Mouse (Mus musculus) midbrain, embryonic 16.5 days (tissue): ENCODE data around the gene Ahnak. TPM values are rescaled to one million over a fixed set of nuclear protein-coding genes. Genes with fewer than 3 reads are reported as not detected.

Source experiments
- ATAC-seq: fragments of 200-750 bp; cut with Nextera tagmentation; 2 replicates; pipeline ENCODE4 v1.8.0; 2017; ENCODE audit warnings: moderate TSS enrichment
- H3K27ac ChIP-seq: fragments of 300-500 bp; sonication (generic); 2 replicates; pipeline ENCODE4 v1.5.1; 2014; ENCODE audit warnings: mild to moderate bottlenecking, low read length, mixed read lengths
- H3K27me3 ChIP-seq: fragments of 300-500 bp; sonication (generic); 2 replicates; pipeline ENCODE4 v1.6.1; 2014; ENCODE audit warnings: low read depth, low read length, mixed read lengths; ENCODE audit not compliant: control insufficient read depth, insufficient read depth
- H3K36me3 ChIP-seq: fragments of 300-500 bp; sonication (generic); 2 replicates; pipeline ENCODE4 v1.6.1; 2014; ENCODE audit warnings: mild to moderate bottlenecking, low read length, moderate library complexity, mixed read lengths; ENCODE audit not compliant: control insufficient read depth, insufficient read depth
- H3K4me1 ChIP-seq: fragments of 300-500 bp; sonication (generic); 2 replicates; pipeline ENCODE4 v1.6.1; 2014; ENCODE audit warnings: mild to moderate bottlenecking, low read length, mixed read lengths; ENCODE audit not compliant: control insufficient read depth, insufficient read depth
- H3K4me2 ChIP-seq: fragments of 300-500 bp; sonication (generic); 2 replicates; pipeline ENCODE4 v1.6.1; 2014; ENCODE audit warnings: mild to moderate bottlenecking, low read length, mixed read lengths
- H3K4me3 ChIP-seq: fragments of 300-500 bp; sonication (generic); 2 replicates; pipeline ENCODE4 v1.5.1; 2014; ENCODE audit warnings: low read depth, mild to moderate bottlenecking, low read length, moderate library complexity, mixed read lengths
- H3K9ac ChIP-seq: fragments of 300-500 bp; sonication (generic); 2 replicates; pipeline ENCODE4 v1.6.1; 2014; ENCODE audit warnings: low read depth, low read length, mixed read lengths
- H3K9me3 ChIP-seq: fragments of 300-500 bp; sonication (generic); replicated peaks from 2 replicates; pipeline ENCODE4 v1.6.1; 2014; ENCODE audit warnings: mild to moderate bottlenecking, low read length, mixed read lengths; ENCODE audit not compliant: control insufficient read depth, poor library complexity, severe bottlenecking
- WGBS: fragments of 180-500 bp; shearing (Covaris S2); extraction: QIAGEN DNeasy Blood & Tissue Kit; methylation state at CpG from one replicate; pipeline ENCODE4 v1.1.7; 2014; 5-methylcytosine and 5-hydroxymethylcytosine counted together
- polyA plus RNA-seq: library from polyadenylated mRNA; unstranded; fragments of >200 nt; fragmentation: Nextera tagmentation; extraction: Ambion mirVana; gene quantifications from 2 replicates; pipeline ENCODE4 v1.2.1, GENCODE M21; 2015

Gene Ahnak
- polyA plus RNA-seq, 1 experiment from 2014 or later, result 2.7 TPM

GRCm38 (mm10) chr19:8945251-8945650 is 43.8 kb upstream of the Ahnak start:
- 92% methylated on average over 6 of the region's 6 CpGs for WGBS
- Histone ChIP-seq H3K4me1 (peaks cover 28% of the 10 kb centered on the region), H3K36me3 (peaks cover 38% of the 10 kb centered on the region), H3K4me2 (peak overlapping the region; percentile 27; the same call in 1 of the 2 replicates), H3K27me3 (no peaks in the 10 kb centered on the region), H3K27ac (no peak overlapping the region), H3K9ac (no peak overlapping the region), H3K9me3 (no peaks in the 10 kb centered on the region), H3K4me3 (no peak overlapping the region)
- ATAC-seq, result no peak

- no peak overlapping the region for H3K27ac ChIP-seq
- no peak overlapping the region for H3K9ac ChIP-seq
- H3K4me3 ChIP-seq, result no peak overlapping the region
- peaks cover 50% of the 10 kb centered on the region for H3K36me3 ChIP-seq
- H3K4me2 ChIP-seq, result no peak overlapping the region
- 95% methylated on average over 7 of the region's 7 CpGs for WGBS
- ATAC-seq, result no peak
- no peaks in the 10 kb centered on the region for H3K27me3 ChIP-seq
- H3K4me1 ChIP-seq, result peaks cover 24% of the 10 kb centered on the region
- no peaks in the 10 kb centered on the region for H3K9me3 ChIP-seq
Observed at GRCm38 (mm10) chr19:8946929-8947328, 42.2 kb upstream of the Ahnak start.

- Histone ChIP-seq H3K27me3 (no peaks in the 10 kb centered on the region), H3K36me3 (peaks cover 50% of the 10 kb centered on the region)
Observed at GRCm38 (mm10) chr19:8950190-8950589, 38.9 kb upstream of the Ahnak start.

GRCm38 (mm10) chr19:8952241-8952640 is 36.8 kb upstream of the Ahnak start:
- Histone ChIP-seq H3K4me3 (no peak overlapping the region), H3K27ac (peak overlapping the region; percentile 3; the same call in 1 of the 2 replicates), H3K36me3 (peaks cover 41% of the 10 kb centered on the region), H3K9ac (no peak overlapping the region), H3K4me2 (no peak overlapping the region), H3K4me1 (peaks cover 19% of the 10 kb centered on the region), H3K27me3 (no peaks in the 10 kb centered on the region), H3K9me3 (no peaks in the 10 kb centered on the region)
- no peak for ATAC-seq
- WGBS, result 78% methylated on average over 9 of the region's 9 CpGs

More at GRCm38 (mm10) chr19:8950190-8950589, 38.9 kb upstream of the Ahnak start:
- no peak for ATAC-seq
- H3K4me3 ChIP-seq, result no peak overlapping the region
- H3K4me2 ChIP-seq, result no peak overlapping the region
- H3K9me3 ChIP-seq, result no peaks in the 10 kb centered on the region
- H3K27ac ChIP-seq, result no peak overlapping the region
- peaks cover 22% of the 10 kb centered on the region for H3K4me1 ChIP-seq
- H3K9ac ChIP-seq, result no peak overlapping the region
- WGBS, result 94% methylated on average over 5 of the region's 5 CpGs

GRCm38 (mm10) chr19:8953135-8954039 is 35.7 kb upstream of the Ahnak start, which contains the start of gene Tut1:
Tut1 (plus strand) TSS chr19:8953847.
- no peaks in the 10 kb centered on the region for H3K9me3 ChIP-seq
- H3K27ac ChIP-seq, result peak within 1 kb of the TSS; percentile 79
- H3K27me3 ChIP-seq, result no peaks in the 10 kb centered on the region
- peaks cover 19% of the 10 kb centered on the region for H3K4me1 ChIP-seq
- H3K9ac ChIP-seq, result peak within 1 kb of the TSS; percentile 75
- 1% methylated on average over 46 of the region's 46 CpGs for WGBS
- peak within 1 kb of the TSS; percentile 72 for H3K4me3 ChIP-seq
- H3K4me2 ChIP-seq, result peak within 1 kb of the TSS; percentile 83
- peak; percentile 95 for ATAC-seq
- H3K36me3 ChIP-seq, result peaks cover 29% of the 10 kb centered on the region

GRCm38 (mm10) chr19:8954171-8954570 is 34.9 kb upstream of the Ahnak start:
- WGBS, result 7% methylated on average over 9 of the region's 9 CpGs
- peaks cover 22% of the 10 kb centered on the region for H3K36me3 ChIP-seq

GRCm38 (mm10) chr19:8962256-8962655 is 26.8 kb upstream of the Ahnak start:
- H3K27ac ChIP-seq, result no peak overlapping the region
- H3K9me3 ChIP-seq, result no peaks in the 10 kb centered on the region
- peaks cover 4% of the 10 kb centered on the region; the same call in 1 of the 2 replicates for H3K4me1 ChIP-seq
- H3K36me3 ChIP-seq, result peaks cover 37% of the 10 kb centered on the region
- no peak for ATAC-seq
- H3K9ac ChIP-seq, result no peak overlapping the region
- WGBS, result 89% methylated on average over 2 of the region's 2 CpGs
- H3K4me3 ChIP-seq, result no peak overlapping the region
- no peak overlapping the region for H3K4me2 ChIP-seq
- H3K27me3 ChIP-seq, result no peaks in the 10 kb centered on the region

More at GRCm38 (mm10) chr19:8954171-8954570, 34.9 kb upstream of the Ahnak start:
- Histone ChIP-seq H3K27me3 (no peaks in the 10 kb centered on the region), H3K9ac (peak overlapping the region; percentile 75), H3K9me3 (no peaks in the 10 kb centered on the region), H3K27ac (peak overlapping the region; percentile 74; the same call in 1 of the 2 replicates), H3K4me3 (peak overlapping the region; percentile 72), H3K4me1 (peaks cover 19% of the 10 kb centered on the region), H3K4me2 (peak overlapping the region; percentile 83)
- ATAC-seq, result no peak

GRCm38 (mm10) chr19:8965075-8965474 is 24.0 kb upstream of the Ahnak start:
- H3K36me3 ChIP-seq, result peaks cover 37% of the 10 kb centered on the region
- H3K9ac ChIP-seq, result no peak overlapping the region
- H3K4me1 ChIP-seq, result peaks cover 17% of the 10 kb centered on the region
- no peak for ATAC-seq
- WGBS, result 91% methylated on average over 11 of the region's 11 CpGs
- no peak overlapping the region for H3K4me2 ChIP-seq
- no peak overlapping the region for H3K27ac ChIP-seq
- H3K9me3 ChIP-seq, result no peaks in the 10 kb centered on the region
- H3K27me3 ChIP-seq, result no peaks in the 10 kb centered on the region
- no peak overlapping the region for H3K4me3 ChIP-seq

GRCm38 (mm10) chr19:8965771-8966170 is 23.3 kb upstream of the Ahnak start:
- Histone ChIP-seq H3K4me3 (no peak overlapping the region), H3K4me1 (peaks cover 17% of the 10 kb centered on the region), H3K4me2 (peak overlapping the region; percentile 50), H3K9me3 (no peaks in the 10 kb centered on the region), H3K36me3 (peaks cover 42% of the 10 kb centered on the region), H3K27ac (no peak overlapping the region), H3K9ac (no peak overlapping the region), H3K27me3 (no peaks in the 10 kb centered on the region)
- 88% methylated on average over 8 of the region's 8 CpGs for WGBS
- no peak for ATAC-seq
